Mouse (Mus musculus): ENCODE measurements around the gene Trpm8.
A peak's percentile ranks its signal among the peaks of the same experiment; 100 is the strongest.

Trpm8 gene

GRCm38 (mm10) chr1:88247660-88248059 is 29.8 kb upstream of the Trpm8 start:
- no peak for DNase-seq (ENCODE audit: low spot score)

GRCm38 (mm10) chr1:88248658-88249057 is 28.8 kb upstream of the Trpm8 start:
- no peak for DNase-seq (ENCODE audit: low spot score)

- DNase-seq (ENCODE audit: low spot score) = no peak
Observed at GRCm38 (mm10) chr1:88249596-88249995, 27.9 kb upstream of the Trpm8 start.

- DNase-seq (ENCODE audit: low spot score) = no peak
Observed at GRCm38 (mm10) chr1:88250023-88250422, 27.4 kb upstream of the Trpm8 start.

- DNase-seq (ENCODE audit: low spot score) = no peak
Observed at GRCm38 (mm10) chr1:88253106-88253505, 24.4 kb upstream of the Trpm8 start.

GRCm38 (mm10) chr1:88253540-88253939 is 23.9 kb upstream of the Trpm8 start:
- no peak for DNase-seq (ENCODE audit: low spot score)

- no peak for DNase-seq (ENCODE audit: low spot score)
Observed at GRCm38 (mm10) chr1:88254793-88255465, 22.5 kb upstream of the Trpm8 start.

- DNase-seq (ENCODE audit: low spot score) = no peak
Observed at GRCm38 (mm10) chr1:88255466-88255857, 22.0 kb upstream of the Trpm8 start.

- DNase-seq (ENCODE audit: low spot score) = no peak
Observed at GRCm38 (mm10) chr1:88255989-88256754, 21.3 kb upstream of the Trpm8 start.

GRCm38 (mm10) chr1:88256886-88257663 is 20.4 kb upstream of the Trpm8 start:
- DNase-seq (ENCODE audit: low spot score) = no peak

- no peak for DNase-seq (ENCODE audit: low spot score)
Observed at GRCm38 (mm10) chr1:88257681-88258080, 19.8 kb upstream of the Trpm8 start.

GRCm38 (mm10) chr1:88258361-88258760 is 19.1 kb upstream of the Trpm8 start:
- DNase-seq (ENCODE audit: low spot score) = no peak

GRCm38 (mm10) chr1:88258881-88259642 is 18.4 kb upstream of the Trpm8 start:
- DNase-seq (ENCODE audit: low spot score) = no peak

- no peak for DNase-seq (ENCODE audit: low spot score)
Observed at GRCm38 (mm10) chr1:88259643-88260024, 17.8 kb upstream of the Trpm8 start.

- no peak for DNase-seq (ENCODE audit: low spot score)
Observed at GRCm38 (mm10) chr1:88260114-88260513, 17.3 kb upstream of the Trpm8 start.

GRCm38 (mm10) chr1:88260604-88261377 is 16.7 kb upstream of the Trpm8 start:
- DNase-seq (ENCODE audit: low spot score) = no peak

- DNase-seq (ENCODE audit: low spot score) = no peak
Observed at GRCm38 (mm10) chr1:88261706-88262105, 15.8 kb upstream of the Trpm8 start.

- DNase-seq (ENCODE audit: low spot score) = peak; percentile 50
Observed at GRCm38 (mm10) chr1:88262255-88262654, 15.2 kb upstream of the Trpm8 start.

- no peak for DNase-seq (ENCODE audit: low spot score)
Observed at GRCm38 (mm10) chr1:88262961-88263360, 14.5 kb upstream of the Trpm8 start.

GRCm38 (mm10) chr1:88263778-88264177 is 13.7 kb upstream of the Trpm8 start:
- no peak for DNase-seq (ENCODE audit: low spot score)

GRCm38 (mm10) chr1:88264237-88264868 is 13.1 kb upstream of the Trpm8 start:
- no peak for DNase-seq (ENCODE audit: low spot score)

Measured in lung, postnatal 25 days (tissue).